Mouse (Mus musculus): ENCODE measurements around the gene Dock9.

- TF ChIP-seq POLR2AphosphoS2 (IDR thresholded peaks at IDR 0.05; ENCODE audit: insufficient read length, low read depth) (no peak), POLR2A (IDR thresholded peaks at IDR 0.05; ENCODE audit: insufficient read length, low read depth) (no peak), E2F4 (IDR thresholded peaks at IDR 0.05; ENCODE audit: insufficient read depth) (no peak), TCF12 (IDR thresholded peaks at IDR 0.05; ENCODE audit: insufficient read depth, poor library complexity, severe bottlenecking) (no peak), TCF3 (IDR thresholded peaks at IDR 0.05; ENCODE audit: insufficient read length, low read depth) (no peak), MYOG (IDR thresholded peaks at IDR 0.05; ENCODE audit: control insufficient read depth in 1 of 3, insufficient read depth in 1 of 3, insufficient read length in 2 of 3, low read depth in 2 of 3) (no peak), USF1 (IDR thresholded peaks at IDR 0.05; ENCODE audit: low read depth) (no peak), MAX (IDR thresholded peaks at IDR 0.05; ENCODE audit: low read depth) (no peak), REST (IDR thresholded peaks at IDR 0.05; ENCODE audit: insufficient read depth, insufficient read length) (no peak), SRF (IDR thresholded peaks at IDR 0.05; ENCODE audit: control insufficient read depth, insufficient read length, low read depth) (no peak), CEBPB (IDR thresholded peaks at IDR 0.05; ENCODE audit: insufficient read depth, poor library complexity, severe bottlenecking) (no peak), MYOD1 (IDR thresholded peaks at IDR 0.05; ENCODE audit: control insufficient read depth in 1 of 3, insufficient read length in 2 of 3, low read depth in 2 of 3) (no peak)
These were observed 247.8 kb downstream of the Dock9 start for GRCm38 (mm10) chr14:121549834-121550233.

Data from myocyte (in vitro differentiated cells).